Mouse (Mus musculus) spleen, postnatal 0 days (tissue): Measurements from ENCODE around the gene Bsg. TPM values are rescaled to one million over a fixed set of nuclear protein-coding genes. Genes with fewer than 3 reads are reported as not detected.

Experiments used
- polyA plus RNA-seq: library from polyadenylated mRNA; unstranded; fragments of >200 nt; fragmentation: Nextera tagmentation; extraction: Ambion mirVana; gene quantifications from 2 replicates; pipeline ENCODE4 v1.2.1, GENCODE M21; 2015

Bsg gene
- 663 and 749 TPM in 2 replicates for polyA plus RNA-seq

DNA sequence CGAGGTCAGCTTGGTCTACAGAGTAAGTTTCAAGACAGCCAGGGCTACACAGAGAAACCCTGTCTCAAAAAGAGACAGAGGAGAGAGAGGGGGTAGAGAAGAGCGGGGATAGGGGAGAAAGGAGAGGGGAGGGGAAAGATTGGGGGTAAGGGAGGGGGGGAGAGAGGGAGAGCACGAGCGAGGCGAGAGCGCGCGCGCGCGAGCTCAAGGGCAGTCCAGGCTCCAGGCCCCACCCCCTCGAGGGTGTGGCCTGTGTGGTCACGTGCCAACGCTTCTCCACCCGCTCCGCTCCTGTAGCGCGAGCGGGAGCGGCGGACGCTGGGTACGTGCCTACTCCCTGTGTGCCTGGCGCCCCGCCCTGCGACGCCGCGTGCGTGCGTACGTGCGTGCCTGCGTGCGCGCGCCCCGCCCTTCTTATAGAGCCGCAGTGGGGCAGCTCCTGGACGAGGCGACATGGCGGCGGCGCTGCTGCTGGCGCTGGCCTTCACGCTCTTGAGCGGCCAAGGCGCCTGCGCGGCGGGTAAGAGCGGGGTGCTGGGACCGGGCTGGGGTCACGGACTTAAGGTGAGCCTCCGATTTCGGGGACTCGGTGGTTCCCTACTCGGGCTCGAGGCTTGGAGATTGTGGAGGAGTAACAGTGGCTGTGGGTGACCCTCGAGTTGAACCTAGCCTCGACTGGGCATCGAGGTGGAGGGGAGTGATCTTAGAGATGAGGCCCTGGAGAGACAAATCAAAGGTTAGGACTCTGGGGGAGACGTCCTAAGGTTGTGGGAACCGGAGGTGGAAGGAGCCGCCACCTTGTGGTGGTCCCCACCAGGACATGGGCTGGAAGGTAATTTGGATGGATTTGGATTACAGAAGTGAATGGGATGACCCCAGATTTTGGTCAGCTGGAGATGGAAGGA is at the start of gene Bsg:
Gene Bsg, plus strand, starts transcription at position 427 of the 905 bp plus-strand sequence.

DNA sequence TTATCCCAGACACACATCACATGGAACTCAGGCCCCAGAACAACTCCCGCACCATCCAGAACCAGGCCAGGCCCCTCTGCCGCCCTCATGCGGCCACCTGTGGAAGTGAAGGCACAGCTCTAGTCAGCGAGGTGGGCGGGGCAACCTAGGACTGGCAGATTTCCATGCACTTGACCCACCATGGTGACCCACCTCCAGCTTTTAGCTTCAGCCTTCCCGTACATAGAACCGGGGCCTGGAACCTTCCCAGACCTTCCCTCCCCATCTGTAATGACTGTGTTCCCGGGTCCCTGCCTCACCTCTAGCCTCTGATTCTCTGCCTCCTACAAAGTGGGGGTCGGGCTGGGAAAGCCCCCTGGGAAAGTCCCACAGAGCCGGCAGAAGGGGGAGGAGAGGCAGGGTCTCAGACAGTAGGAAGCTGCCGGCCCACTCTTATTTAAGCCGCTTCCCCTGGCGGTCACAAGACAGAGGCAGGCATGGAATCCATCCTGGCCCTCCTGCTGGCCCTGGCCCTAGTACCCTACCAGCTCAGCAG is 40.1 kb upstream of the Bsg start, which contains the start of gene Madcam1:
Gene Madcam1, plus strand, starts transcription at position 429 of the 535 bp plus-strand sequence.

DNA sequence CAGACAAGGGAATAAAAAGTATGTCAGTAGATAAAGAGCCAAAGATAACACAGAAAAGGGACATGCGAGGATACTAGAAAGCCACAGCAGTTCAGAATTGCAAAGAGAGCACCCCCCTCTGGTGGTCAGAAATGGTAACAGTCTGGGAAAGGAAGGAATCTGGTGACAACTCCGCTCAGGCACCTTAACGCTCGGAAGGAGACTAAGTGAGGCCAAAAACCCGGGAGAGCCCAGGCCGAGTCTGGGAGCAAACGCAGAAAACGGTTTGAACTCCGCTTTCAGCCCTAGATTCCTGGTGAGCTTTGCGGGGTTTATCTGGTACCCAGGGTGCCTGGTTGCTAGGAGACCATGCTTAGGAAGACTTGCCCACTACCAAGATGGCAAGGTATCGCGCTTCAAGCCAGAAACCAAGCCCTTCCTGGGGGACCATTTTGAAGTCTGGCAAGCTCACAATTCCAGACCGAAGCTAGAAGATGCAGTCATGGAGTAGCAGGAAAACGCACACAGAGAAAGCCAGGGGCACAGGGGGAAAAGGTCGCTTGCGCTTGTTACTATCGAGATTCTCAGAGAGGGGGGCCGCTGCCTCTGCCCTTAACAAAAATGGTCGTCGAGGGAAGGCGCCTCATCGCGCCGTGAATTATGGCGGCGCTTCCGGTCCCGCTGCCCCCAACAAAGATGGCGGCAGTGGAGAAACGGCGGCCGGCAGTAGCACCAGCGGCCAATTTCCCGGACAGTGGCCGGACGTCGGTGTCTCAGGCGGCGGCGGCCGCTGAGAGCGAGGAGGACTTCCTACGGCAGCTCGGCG is 35.3 kb upstream of the Bsg start, which contains the start of gene Tpgs1:
Gene Tpgs1, plus strand, starts transcription at position 599 of the 805 bp plus-strand sequence.

DNA sequence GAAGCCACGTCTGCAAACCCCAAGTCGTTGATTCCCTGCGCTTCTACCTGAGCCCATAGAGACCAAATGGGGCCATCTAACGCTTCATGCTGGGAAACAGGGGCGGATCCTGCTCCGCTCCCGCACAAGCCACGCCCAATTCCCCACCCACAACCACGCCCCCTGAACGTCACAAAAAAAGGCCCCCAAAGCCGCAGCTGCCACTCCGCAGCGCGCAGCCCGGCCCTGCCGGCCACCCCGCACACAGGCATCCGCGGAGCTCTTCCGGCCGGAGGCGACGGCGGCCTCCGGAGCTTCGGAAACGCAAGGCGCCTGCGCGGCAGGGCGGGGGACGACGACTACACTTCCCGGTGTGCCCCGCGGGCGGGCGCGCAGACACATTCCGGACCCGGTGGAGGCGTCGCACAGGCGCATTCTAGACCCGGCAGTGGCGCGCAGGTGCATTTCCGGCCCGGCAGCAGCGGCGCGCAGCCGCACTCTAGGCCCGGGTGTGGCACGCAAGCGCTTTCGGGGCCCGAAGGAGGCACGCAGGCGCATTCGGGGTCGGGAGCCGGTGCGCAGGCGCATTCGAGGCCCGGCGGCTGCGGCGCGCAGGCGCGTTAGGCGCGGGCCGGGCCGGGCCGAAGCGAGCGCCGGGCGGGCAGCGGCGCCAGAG is 22.6 kb upstream of the Bsg start, which contains the start of gene Cdc34:
Gene Cdc34, plus strand, starts transcription at position 605 of the 655 bp plus-strand sequence.

DNA sequence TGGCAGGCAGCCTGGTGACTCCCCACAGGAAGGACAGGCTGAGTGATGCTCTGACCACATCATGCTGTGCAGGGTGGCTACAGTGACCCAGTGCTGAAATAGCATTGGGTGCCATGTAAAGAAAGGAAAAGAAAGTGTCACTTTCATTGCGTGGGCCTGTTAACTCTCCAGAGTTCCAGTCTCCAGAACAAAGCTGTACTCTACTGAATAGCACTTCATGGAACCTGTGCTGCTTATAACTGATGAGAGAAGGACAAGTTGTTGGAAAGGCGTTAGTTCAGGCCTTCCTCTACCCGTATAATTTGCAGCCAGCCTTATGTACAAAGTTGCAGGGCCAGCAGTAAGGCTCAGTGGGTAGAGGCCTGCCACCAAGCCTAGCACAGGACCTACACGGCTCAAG is 15.6 kb upstream of the Bsg start, which contains the start of gene Gzmm:
Gene Gzmm, plus strand, starts transcription at position 301 of the 400 bp plus-strand sequence.

DNA sequence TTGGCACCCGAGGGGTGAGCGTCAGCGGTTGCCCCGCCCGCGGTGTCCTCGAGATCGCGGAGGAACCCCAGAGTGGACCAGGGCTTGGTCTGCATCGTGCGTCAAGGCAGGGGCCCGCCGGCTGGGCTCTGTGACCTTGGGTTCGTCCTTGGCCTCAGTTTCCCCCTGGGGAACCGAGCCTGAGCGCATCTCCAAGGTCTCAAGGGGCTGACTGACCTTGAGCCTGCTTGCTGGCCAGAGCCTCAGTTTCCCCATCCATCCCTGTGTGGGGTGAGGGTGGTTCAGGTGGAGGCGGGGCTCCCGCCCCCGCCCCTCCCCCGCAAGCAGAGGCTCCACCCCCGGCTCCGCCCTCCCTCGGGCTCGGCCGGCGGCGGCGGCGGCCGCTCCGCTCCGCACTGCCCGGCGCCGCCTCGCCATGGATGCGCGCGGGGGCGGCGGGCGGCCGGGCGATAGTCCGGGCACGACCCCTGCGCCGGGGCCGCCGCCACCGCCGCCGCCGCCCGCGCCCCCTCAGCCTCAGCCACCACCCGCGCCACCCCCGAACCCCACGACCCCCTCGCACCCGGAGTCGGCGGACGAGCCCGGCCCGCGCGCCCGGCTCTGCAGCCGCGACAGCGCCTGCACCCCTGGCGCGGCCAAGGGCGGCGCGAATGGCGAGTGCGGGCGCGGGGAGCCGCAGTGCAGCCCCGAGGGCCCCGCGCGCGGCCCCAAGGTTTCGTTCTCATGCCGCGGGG is 12.1 kb downstream of the Bsg start, which contains the start of gene Hcn2:
Gene Hcn2, plus strand, starts transcription at position 381 of the 734 bp plus-strand sequence.

DNA sequence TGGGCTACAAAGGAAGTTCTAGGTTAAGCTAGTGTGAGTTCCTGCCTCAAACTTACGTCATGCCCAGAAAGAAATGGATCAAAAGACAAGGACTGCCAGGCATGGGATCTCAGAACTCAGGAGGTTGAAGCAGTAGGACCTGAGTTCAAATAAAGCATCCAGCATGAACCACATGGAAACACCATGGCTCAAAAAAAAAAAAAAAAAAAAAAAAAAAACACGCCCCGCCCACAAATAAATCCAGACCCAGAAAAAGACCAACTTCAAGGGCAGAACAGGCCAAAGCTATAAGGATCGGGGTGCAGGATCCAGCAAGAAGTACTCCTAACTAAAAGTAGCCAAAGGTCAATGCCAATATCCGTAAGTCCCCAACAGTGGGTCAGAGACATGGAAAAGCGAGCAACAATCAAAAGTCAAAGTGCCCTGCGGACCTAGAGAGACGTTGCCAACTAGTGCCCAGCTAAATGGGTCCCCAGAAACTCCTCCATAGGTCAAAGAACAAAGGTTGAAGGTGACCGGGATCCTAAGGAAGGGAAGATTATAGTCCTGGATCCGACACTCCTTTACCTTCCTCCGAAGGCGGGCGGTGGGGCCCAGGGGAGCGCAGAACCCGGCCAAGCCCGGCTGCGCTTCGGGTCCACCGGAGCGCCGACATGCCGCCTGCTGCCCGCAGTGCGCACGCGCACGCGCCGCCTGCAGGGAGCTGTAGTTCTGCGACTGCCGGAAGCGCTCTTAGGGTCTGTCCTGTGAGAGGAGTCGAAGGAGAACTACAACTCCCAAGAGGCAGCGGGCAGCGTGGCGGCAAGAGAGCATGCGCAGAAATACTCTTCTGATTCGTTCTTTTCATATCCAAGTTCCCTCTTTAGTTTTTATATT is 41.8 kb downstream of the Bsg start, which contains the start of gene Polrmt:
Gene Polrmt, minus strand, starts transcription at position 684 of the 876 bp plus-strand sequence.

DNA sequence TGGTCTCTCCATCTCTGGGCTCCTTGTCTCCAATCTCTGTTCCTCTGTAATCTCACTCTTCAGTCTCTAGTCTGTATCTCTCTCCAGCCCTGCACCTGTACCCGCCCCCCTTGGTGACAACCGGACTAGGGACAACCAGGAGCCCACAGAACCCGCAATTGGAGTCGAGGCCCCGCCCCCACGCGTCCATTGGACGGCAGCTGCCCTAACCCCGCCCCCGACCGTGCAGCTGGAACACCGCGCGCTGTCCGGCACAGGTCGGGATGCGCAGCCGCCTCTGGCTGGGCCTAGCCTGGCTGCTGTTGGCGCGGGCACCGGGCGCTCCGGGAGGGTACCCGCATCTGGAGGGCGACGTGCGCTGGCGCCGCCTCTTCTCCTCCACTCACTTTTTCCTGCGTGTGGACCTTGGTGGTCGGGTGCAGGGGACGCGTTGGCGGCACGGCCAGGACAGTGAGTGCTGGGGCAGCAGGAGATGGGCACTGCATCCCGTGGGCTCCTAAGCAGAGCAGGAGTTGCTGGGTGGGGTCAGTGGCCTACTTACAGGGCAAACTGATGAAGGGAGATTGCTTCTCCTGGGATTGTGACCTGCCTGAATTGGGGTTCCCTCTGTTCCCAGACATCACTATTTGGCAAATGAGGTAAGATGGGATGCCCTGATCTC is 50.7 kb downstream of the Bsg start, which contains the start of gene Fgf22:
Gene Fgf22, plus strand, starts transcription at position 221 of the 661 bp plus-strand sequence.

Other genes starting within 250 kb of the Bsg start
- not detected in 2 replicates for gene Vmn2r83, start 235.8 kb upstream of the Bsg start, polyA plus RNA-seq
- gene Plpp2, start 170.7 kb upstream of the Bsg start, polyA plus RNA-seq, result 8.5 and 11.1 TPM in 2 replicates
- gene Mier2, start 149.3 kb upstream of the Bsg start, polyA plus RNA-seq, result 10.7 and 13.4 TPM in 2 replicates
- gene Theg, start 117.2 kb upstream of the Bsg start, polyA plus RNA-seq, result not detected in 2 replicates
- not detected in 2 replicates for gene C2cd4c, start 90.5 kb upstream of the Bsg start, polyA plus RNA-seq
- gene Shc2, start 66.6 kb upstream of the Bsg start, polyA plus RNA-seq, result 0.90 TPM in 2 replicates
- not detected in 2 replicates for gene Odf3l2, start 58.8 kb upstream of the Bsg start, polyA plus RNA-seq
- gene Madcam1, start 39.9 kb upstream of the Bsg start, polyA plus RNA-seq, result 25.8 and 30.9 TPM in 2 replicates
- gene Tpgs1, start 35.1 kb upstream of the Bsg start, polyA plus RNA-seq, result 31.4 and 37.7 TPM in 2 replicates
- gene Cdc34, start 22.3 kb upstream of the Bsg start, polyA plus RNA-seq, result 108 and 126 TPM in 2 replicates
- 0.23 and 0.45 TPM in 2 replicates for gene Gzmm, start 15.5 kb upstream of the Bsg start, polyA plus RNA-seq
- 0.04 and 0.07 TPM in 2 replicates for gene Hcn2, start 12.1 kb downstream of the Bsg start, polyA plus RNA-seq
- 15.7 and 18.4 TPM in 2 replicates for gene Polrmt, start 42.1 kb downstream of the Bsg start, polyA plus RNA-seq
- gene Fgf22, start 50.6 kb downstream of the Bsg start, polyA plus RNA-seq, result 0.28 TPM in 1 of 2 replicates, not detected in the other
- gene Rnf126, start 62.5 kb downstream of the Bsg start, polyA plus RNA-seq, result 41.4 and 42.3 TPM in 2 replicates
- 3.3 and 3.6 TPM in 2 replicates for gene Fstl3, start 72.8 kb downstream of the Bsg start, polyA plus RNA-seq
- 9.3 and 15.0 TPM in 2 replicates for gene Prss57, start 86.5 kb downstream of the Bsg start, polyA plus RNA-seq
- gene Palm, start 89.1 kb downstream of the Bsg start, polyA plus RNA-seq, result 16.9 and 22.9 TPM in 2 replicates
- gene Misp, start 116.5 kb downstream of the Bsg start, polyA plus RNA-seq, result 0.08 and 0.27 TPM in 2 replicates
- gene Ptbp1, start 149.9 kb downstream of the Bsg start, polyA plus RNA-seq, result 131 and 134 TPM in 2 replicates
- gene Prtn3, start 170.0 kb downstream of the Bsg start, polyA plus RNA-seq, result 176 and 239 TPM in 2 replicates
- 9.7 and 12.6 TPM in 2 replicates for gene Plppr3, start 170.1 kb downstream of the Bsg start, polyA plus RNA-seq
- gene Elane, start 181.8 kb downstream of the Bsg start, polyA plus RNA-seq, result 219 and 294 TPM in 2 replicates
- gene Cfd, start 186.4 kb downstream of the Bsg start, polyA plus RNA-seq, result not detected in 2 replicates
- gene Med16, start 204.4 kb downstream of the Bsg start, polyA plus RNA-seq, result 20.3 and 23.3 TPM in 2 replicates
- gene Gm26602, start 206.4 kb downstream of the Bsg start, polyA plus RNA-seq, result not detected in 2 replicates
- 0.41 and 0.68 TPM in 2 replicates for gene Kiss1r, start 212.5 kb downstream of the Bsg start, polyA plus RNA-seq
- 107 and 121 TPM in 2 replicates for gene R3hdm4, start 216.7 kb downstream of the Bsg start, polyA plus RNA-seq
- gene Arid3a, start 222.6 kb downstream of the Bsg start, polyA plus RNA-seq, result 6.2 and 8.2 TPM in 2 replicates